Mouse (Mus musculus) spleen, adult 2 months (tissue): Measurements from ENCODE around the gene Hes1. TPM values are rescaled to one million over a fixed set of nuclear protein-coding genes. Genes with fewer than 3 reads are reported as not detected.

Source experiments
- DNase-seq, 2 experiments: peaks; one replicate each; pipeline versions ENCODE4 v3.0.0 to v3.0.0-alpha.2; 2012 to 2021; ENCODE audit warnings: low spot score in 2 of 2, low read depth in 1 of 2
- H3K27ac ChIP-seq: fragments of 200-500 bp; 2 replicates; pipeline ENCODE4 v1.5.1; 2012; ENCODE audit warnings: low read length, inconsistent platforms; ENCODE audit not compliant: insufficient read depth
- H3K27me3 ChIP-seq: fragments of 200-500 bp; 2 replicates; pipeline ENCODE4 v1.6.1; 2012; ENCODE audit warnings: mild to moderate bottlenecking, moderate library complexity, low read length, inconsistent platforms; ENCODE audit not compliant: control insufficient read depth, insufficient read depth
- H3K36me3 ChIP-seq: fragments of 200-500 bp; 2 replicates; pipeline ENCODE4 v1.6.1; 2012; ENCODE audit warnings: mild to moderate bottlenecking, low read length, inconsistent platforms; ENCODE audit not compliant: control insufficient read depth, insufficient read depth
- H3K4me1 ChIP-seq: fragments of 200-500 bp; 2 replicates; pipeline ENCODE4 v1.6.1; 2011; ENCODE audit warnings: inconsistent platforms; ENCODE audit not compliant: control insufficient read depth, insufficient read depth, insufficient read length
- H3K4me3 ChIP-seq: fragments of 200-500 bp; 2 replicates; pipeline ENCODE4 v1.5.1; 2011; ENCODE audit warnings: mild to moderate bottlenecking, inconsistent platforms; ENCODE audit not compliant: insufficient read depth, insufficient read length; ENCODE audit errors: extremely low read depth
- CTCF ChIP-seq: fragments of 200-500 bp; IDR thresholded peaks from 2 replicates; pipeline ENCODE4 v1.5.1; 2011; ENCODE audit warnings: mild to moderate bottlenecking, inconsistent platforms; ENCODE audit not compliant: insufficient read depth, insufficient read length, insufficient replicate concordance; ENCODE audit errors: extremely low read depth
- POLR2A ChIP-seq: fragments of 200-500 bp; IDR thresholded peaks from 2 replicates; pipeline ENCODE4 v1.6.1; 2011; ENCODE audit warnings: low read depth, low read length, inconsistent platforms
- WGBS: fragments of 180-500 bp; shearing (Covaris S2); methylation state at CpG from one replicate; pipeline ENCODE4 v1.1.7; 2018; 5-methylcytosine and 5-hydroxymethylcytosine counted together
- polyA plus RNA-seq: library from polyadenylated mRNA; depleted of rRNA; stranded (reverse); fragments of >200 nt; gene quantifications from 2 replicates; pipeline ENCODE4 v1.2.3, GENCODE M21; 2012

Hes1 gene
- polyA plus RNA-seq, 1 experiment: 94.1 TPM

- Histone ChIP-seq H3K4me1 (peaks cover 31% of the 10 kb centered on the region; the same call in 1 of the 2 replicates), H3K4me3 (peak overlapping the region; percentile 40; the same call in 1 of the 2 replicates)
- peak; percentile 89 to 90 for DNase-seq
Observed at GRCm38 (mm10) chr16:30038663-30039593, 25.3 kb upstream of the Hes1 start.

GRCm38 (mm10) chr16:30039841-30040240 is 24.3 kb upstream of the Hes1 start:
- TF ChIP-seq CTCF: no peak
- no peak for TF ChIP-seq POLR2A

More at GRCm38 (mm10) chr16:30038663-30039593, 25.3 kb upstream of the Hes1 start:
- H3K27ac ChIP-seq: peak overlapping the region; percentile 65
- no peaks in the 10 kb centered on the region for H3K27me3 ChIP-seq
- 25% methylated on average over 16 of the region's 17 CpGs for WGBS
- H3K36me3 ChIP-seq: no peaks in the 10 kb centered on the region
- TF ChIP-seq CTCF: no peak
- no peak for TF ChIP-seq POLR2A

GRCm38 (mm10) chr16:30042859-30043258 is 21.3 kb upstream of the Hes1 start:
- no peak overlapping the region for H3K27ac ChIP-seq
- TF ChIP-seq POLR2A: no peak
- TF ChIP-seq CTCF: no peak
- 80% methylated on average over 4 of the region's 4 CpGs for WGBS
- H3K27me3 ChIP-seq: no peaks in the 10 kb centered on the region
- DNase-seq: no peak
- H3K36me3 ChIP-seq: no peaks in the 10 kb centered on the region
- H3K4me1 ChIP-seq: peaks cover 9% of the 10 kb centered on the region; the same call in 1 of the 2 replicates
- H3K4me3 ChIP-seq: no peak overlapping the region

More at GRCm38 (mm10) chr16:30039841-30040240, 24.3 kb upstream of the Hes1 start:
- Histone ChIP-seq H3K27me3 (no peaks in the 10 kb centered on the region), H3K27ac (peak overlapping the region; percentile 65), H3K4me3 (no peak overlapping the region), H3K36me3 (no peaks in the 10 kb centered on the region), H3K4me1 (peaks cover 23% of the 10 kb centered on the region; the same call in 1 of the 2 replicates)
- no peak for DNase-seq
- WGBS: 73% methylated on average over 2 of the region's 2 CpGs

GRCm38 (mm10) chr16:30045615-30046014 is 18.6 kb upstream of the Hes1 start:
- no peak overlapping the region for H3K4me3 ChIP-seq
- no peak for TF ChIP-seq CTCF
- TF ChIP-seq POLR2A: no peak
- no peak overlapping the region for H3K27ac ChIP-seq
- H3K36me3 ChIP-seq: no peaks in the 10 kb centered on the region
- H3K4me1 ChIP-seq: no peaks in the 10 kb centered on the region
- WGBS: 65% methylated on average over 5 of the region's 5 CpGs
- DNase-seq: no peak
- no peaks in the 10 kb centered on the region for H3K27me3 ChIP-seq

GRCm38 (mm10) chr16:30047010-30047409 is 17.2 kb upstream of the Hes1 start:
- no peaks in the 10 kb centered on the region for H3K27me3 ChIP-seq
- no peak overlapping the region for H3K4me3 ChIP-seq
- no peaks in the 10 kb centered on the region for H3K36me3 ChIP-seq
- H3K27ac ChIP-seq: no peak overlapping the region
- TF ChIP-seq POLR2A (no peak), CTCF (no peak)
- DNase-seq: no peak
- WGBS: 92% methylated on average over 7 of the region's 7 CpGs
- H3K4me1 ChIP-seq: no peaks in the 10 kb centered on the region

GRCm38 (mm10) chr16:30047421-30047831 is 16.8 kb upstream of the Hes1 start:
- no peaks in the 10 kb centered on the region for H3K27me3 ChIP-seq
- H3K4me3 ChIP-seq: no peak overlapping the region
- no peak for DNase-seq
- no peaks in the 10 kb centered on the region for H3K4me1 ChIP-seq
- TF ChIP-seq CTCF (no peak), POLR2A (no peak)
- 78% methylated on average over 11 of the region's 11 CpGs for WGBS
- H3K27ac ChIP-seq: no peak overlapping the region
- no peaks in the 10 kb centered on the region for H3K36me3 ChIP-seq
